Mouse (Mus musculus) midbrain, embryonic 16.5 days (tissue): ENCODE measurements around the gene Trove2. TPM values are rescaled to one million over a fixed set of nuclear protein-coding genes. Genes with fewer than 3 reads are reported as not detected.

Source experiments
- ATAC-seq: fragments of 200-750 bp; cut with Nextera tagmentation; 2 replicates; pipeline ENCODE4 v1.8.0; 2017; ENCODE audit warnings: moderate TSS enrichment
- H3K27ac ChIP-seq: fragments of 300-500 bp; sonication (generic); 2 replicates; pipeline ENCODE4 v1.5.1; 2014; ENCODE audit warnings: mild to moderate bottlenecking, low read length, mixed read lengths
- H3K27me3 ChIP-seq: fragments of 300-500 bp; sonication (generic); 2 replicates; pipeline ENCODE4 v1.6.1; 2014; ENCODE audit warnings: low read depth, low read length, mixed read lengths; ENCODE audit not compliant: control insufficient read depth, insufficient read depth
- H3K36me3 ChIP-seq: fragments of 300-500 bp; sonication (generic); 2 replicates; pipeline ENCODE4 v1.6.1; 2014; ENCODE audit warnings: mild to moderate bottlenecking, low read length, moderate library complexity, mixed read lengths; ENCODE audit not compliant: control insufficient read depth, insufficient read depth
- H3K4me1 ChIP-seq: fragments of 300-500 bp; sonication (generic); 2 replicates; pipeline ENCODE4 v1.6.1; 2014; ENCODE audit warnings: mild to moderate bottlenecking, low read length, mixed read lengths; ENCODE audit not compliant: control insufficient read depth, insufficient read depth
- H3K4me2 ChIP-seq: fragments of 300-500 bp; sonication (generic); 2 replicates; pipeline ENCODE4 v1.6.1; 2014; ENCODE audit warnings: mild to moderate bottlenecking, low read length, mixed read lengths
- H3K4me3 ChIP-seq: fragments of 300-500 bp; sonication (generic); 2 replicates; pipeline ENCODE4 v1.5.1; 2014; ENCODE audit warnings: low read depth, mild to moderate bottlenecking, low read length, moderate library complexity, mixed read lengths
- H3K9ac ChIP-seq: fragments of 300-500 bp; sonication (generic); 2 replicates; pipeline ENCODE4 v1.6.1; 2014; ENCODE audit warnings: low read depth, low read length, mixed read lengths
- H3K9me3 ChIP-seq: fragments of 300-500 bp; sonication (generic); replicated peaks from 2 replicates; pipeline ENCODE4 v1.6.1; 2014; ENCODE audit warnings: mild to moderate bottlenecking, low read length, mixed read lengths; ENCODE audit not compliant: control insufficient read depth, poor library complexity, severe bottlenecking
- WGBS: fragments of 180-500 bp; shearing (Covaris S2); extraction: QIAGEN DNeasy Blood & Tissue Kit; methylation state at CpG from one replicate; pipeline ENCODE4 v1.1.7; 2014; 5-methylcytosine and 5-hydroxymethylcytosine counted together
- polyA plus RNA-seq: library from polyadenylated mRNA; unstranded; fragments of >200 nt; fragmentation: Nextera tagmentation; extraction: Ambion mirVana; gene quantifications from 2 replicates; pipeline ENCODE4 v1.2.1, GENCODE M21; 2015

Trove2 gene
- polyA plus RNA-seq, 1 experiment from 2014 or later = 36.4 TPM

DNA sequence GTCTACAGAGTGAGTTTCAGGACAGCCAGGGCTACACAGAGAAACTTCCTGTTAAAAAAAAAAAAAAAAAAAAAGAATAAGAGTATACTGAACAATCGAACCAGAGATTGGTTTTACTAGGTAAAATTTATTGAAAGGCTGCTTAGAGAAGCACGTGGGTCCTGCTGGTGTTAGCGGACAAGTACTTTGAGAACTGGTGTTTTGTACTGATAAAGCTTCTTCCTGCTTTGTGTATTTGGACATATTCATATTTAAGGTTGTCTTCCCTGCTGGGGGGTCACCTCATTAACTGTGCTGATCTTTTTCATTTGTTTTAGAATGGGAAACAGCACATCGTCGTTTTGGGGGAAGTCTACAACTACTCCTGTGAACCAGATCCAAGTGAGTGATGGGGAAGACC lies 35.5 kb downstream of the Trove2 start:
- H3K4me2 ChIP-seq = no peak overlapping the region
- H3K9ac ChIP-seq = no peak overlapping the region
- 88% methylated on average over 5 of the region's 5 CpGs for WGBS
- no peak overlapping the region for H3K4me3 ChIP-seq
- H3K27me3 ChIP-seq = no peaks in the 10 kb centered on the region
- ATAC-seq = no peak
- H3K36me3 ChIP-seq = peaks cover 24% of the 10 kb centered on the region
- H3K9me3 ChIP-seq = no peaks in the 10 kb centered on the region
- no peak overlapping the region for H3K27ac ChIP-seq
- peaks cover 4% of the 10 kb centered on the region for H3K4me1 ChIP-seq

DNA sequence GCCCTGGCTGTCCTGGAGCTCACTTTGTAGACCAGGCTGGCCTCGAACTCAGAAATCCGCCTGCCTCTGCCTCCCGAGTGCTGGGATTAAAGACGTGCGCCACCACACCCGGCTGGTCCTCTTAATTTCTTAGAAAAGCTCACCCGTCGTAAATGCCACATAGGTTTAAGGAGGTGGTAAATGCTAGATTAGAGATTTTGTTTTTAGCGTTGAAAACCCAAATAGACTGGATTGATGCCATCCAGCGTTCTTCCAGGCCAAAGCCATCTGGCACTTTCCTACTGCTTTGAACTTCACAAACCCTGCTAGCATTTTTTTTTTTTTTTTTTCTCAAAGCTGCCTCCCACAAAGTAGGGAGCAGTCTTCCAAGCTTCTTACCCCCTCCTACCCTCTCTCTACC lies 36.3 kb downstream of the Trove2 start:
- Histone ChIP-seq H3K36me3 (peaks cover 23% of the 10 kb centered on the region), H3K27ac (no peak overlapping the region), H3K9ac (no peak overlapping the region), H3K4me3 (no peak overlapping the region), H3K4me2 (peak overlapping the region; percentile 83; the same call in 1 of the 2 replicates), H3K9me3 (no peaks in the 10 kb centered on the region), H3K4me1 (peaks cover 4% of the 10 kb centered on the region), H3K27me3 (no peaks in the 10 kb centered on the region)
- ATAC-seq = no peak
- 91% methylated on average over 9 of the region's 10 CpGs for WGBS

DNA sequence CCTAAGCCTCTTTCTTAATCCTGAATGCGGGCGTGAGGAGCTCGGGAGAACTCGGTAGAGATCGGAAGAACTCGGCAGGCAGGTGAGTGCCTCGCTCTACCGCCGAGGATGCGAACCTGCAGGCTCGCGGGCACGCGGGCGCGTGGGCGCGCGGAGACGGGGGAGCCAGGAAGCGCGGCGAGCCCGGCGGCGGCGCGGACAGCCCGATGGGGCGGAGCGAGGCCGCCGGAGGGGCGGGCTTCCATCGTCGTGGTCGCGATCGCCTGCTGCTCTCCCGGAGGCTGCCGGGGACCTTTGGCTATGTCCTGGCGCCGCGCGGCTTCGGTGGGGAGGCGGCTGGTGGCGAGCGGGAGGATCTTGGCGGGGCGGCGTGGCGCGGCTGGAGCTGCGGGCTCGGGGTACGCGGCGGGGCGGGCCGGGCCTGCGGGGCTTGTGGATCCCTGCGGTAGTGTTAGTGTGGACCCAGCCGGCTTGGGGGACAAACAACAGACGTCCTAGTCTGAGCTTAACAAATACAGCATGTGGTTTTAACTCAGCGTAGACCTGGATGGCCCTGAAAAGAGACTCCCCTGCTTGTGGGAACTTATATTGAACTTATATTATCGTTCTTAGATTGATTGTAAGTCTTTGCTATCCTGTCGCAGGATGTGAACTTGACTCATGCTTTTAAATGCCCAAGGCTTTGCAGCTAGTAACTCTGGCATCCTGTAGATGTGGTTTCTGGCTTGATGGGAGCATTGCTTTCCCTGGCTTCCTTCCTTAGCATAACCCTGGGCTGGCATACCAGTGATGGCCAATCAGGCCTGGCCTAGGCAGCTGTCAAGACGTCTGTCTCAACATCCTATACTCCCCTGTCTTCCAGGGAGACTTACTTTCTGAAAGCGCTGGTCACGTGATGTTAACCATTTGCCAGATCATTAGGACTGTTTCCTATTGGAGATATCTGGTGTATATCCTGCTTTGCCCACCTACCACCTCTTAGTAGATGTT lies 37.2 kb downstream of the Trove2 start:
- WGBS = under 1% methylated on average over 71 of the region's 71 CpGs
- H3K4me3 ChIP-seq = peak overlapping the region; percentile 83
- ATAC-seq = peak; percentile 96
- H3K9me3 ChIP-seq = no peaks in the 10 kb centered on the region
- H3K36me3 ChIP-seq = peaks cover 17% of the 10 kb centered on the region
- peak overlapping the region; percentile 93 for H3K27ac ChIP-seq
- peak overlapping the region; percentile 93 for H3K9ac ChIP-seq
- H3K4me2 ChIP-seq = peak overlapping the region; percentile 83
- H3K27me3 ChIP-seq = no peaks in the 10 kb centered on the region
- peaks cover 4% of the 10 kb centered on the region for H3K4me1 ChIP-seq

DNA sequence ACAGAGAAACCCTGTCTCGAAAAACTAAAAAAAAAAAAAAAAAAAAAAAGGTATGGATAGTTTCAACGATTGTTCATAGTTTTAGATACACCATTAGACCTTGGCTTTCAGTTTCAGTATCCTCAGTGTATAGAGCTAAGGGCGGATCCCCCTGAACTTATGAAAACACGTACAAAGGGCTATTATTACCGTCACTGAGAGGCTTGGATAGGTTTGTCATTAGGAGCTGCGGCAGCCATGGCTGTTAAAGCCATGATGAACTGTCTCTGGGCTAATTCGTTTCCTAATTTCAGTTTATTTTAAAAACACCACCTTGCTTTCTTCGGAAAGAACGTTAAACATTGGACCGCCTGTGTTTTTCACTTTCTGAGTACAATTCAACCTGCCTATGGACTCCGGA lies 38.1 kb downstream of the Trove2 start:
- H3K27me3 ChIP-seq = no peaks in the 10 kb centered on the region
- H3K4me1 ChIP-seq = peaks cover 4% of the 10 kb centered on the region
- H3K27ac ChIP-seq = peak overlapping the region; percentile 93
- 24% methylated on average over 11 of the region's 11 CpGs for WGBS
- peak; percentile 53 for ATAC-seq
- peak overlapping the region; percentile 83 for H3K4me2 ChIP-seq
- no peaks in the 10 kb centered on the region for H3K9me3 ChIP-seq
- peak overlapping the region; percentile 93 for H3K9ac ChIP-seq
- peaks cover 10% of the 10 kb centered on the region for H3K36me3 ChIP-seq
- H3K4me3 ChIP-seq = peak overlapping the region; percentile 83

- 73% methylated on average over 5 of the region's 5 CpGs for WGBS
- no peaks in the 10 kb centered on the region for H3K27me3 ChIP-seq
- H3K9me3 ChIP-seq = no peaks in the 10 kb centered on the region
Measured at GRCm38 (mm10) chr1:143733914-143734410, 42.9 kb downstream of the Trove2 start.

GRCm38 (mm10) chr1:143731691-143732090 lies 45.2 kb downstream of the Trove2 start:
- Histone ChIP-seq H3K4me1 (no peaks in the 10 kb centered on the region), H3K9ac (no peak overlapping the region), H3K4me3 (no peak overlapping the region), H3K4me2 (no peak overlapping the region), H3K9me3 (no peaks in the 10 kb centered on the region), H3K27ac (no peak overlapping the region), H3K36me3 (no peaks in the 10 kb centered on the region), H3K27me3 (no peaks in the 10 kb centered on the region)
- 43% methylated on average over 4 of the region's 4 CpGs for WGBS
- no peak for ATAC-seq

More at GRCm38 (mm10) chr1:143733914-143734410, 42.9 kb downstream of the Trove2 start:
- Histone ChIP-seq H3K4me3 (no peak overlapping the region), H3K27ac (no peak overlapping the region), H3K9ac (no peak overlapping the region), H3K4me1 (no peaks in the 10 kb centered on the region), H3K36me3 (no peaks in the 10 kb centered on the region), H3K4me2 (no peak overlapping the region)
- ATAC-seq = no peak

DNA sequence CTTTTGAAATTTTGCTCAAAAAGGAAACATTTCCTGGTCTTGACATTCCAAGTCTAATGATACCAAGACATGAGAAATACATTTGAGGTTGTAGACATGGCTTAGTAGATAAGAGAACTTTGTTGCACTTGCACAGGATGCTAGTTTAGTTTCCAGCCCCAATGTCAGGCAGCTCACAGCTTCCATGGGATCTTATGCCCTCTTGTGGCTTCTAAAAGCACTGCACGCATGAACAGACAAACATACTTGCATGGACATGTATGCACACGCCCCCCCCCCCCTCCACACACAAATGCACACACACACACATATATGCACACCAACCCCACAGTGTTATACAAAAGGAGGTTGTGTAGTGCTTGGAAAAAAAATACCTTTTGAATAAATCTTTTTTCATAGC lies 46.0 kb downstream of the Trove2 start:
- Histone ChIP-seq H3K4me3 (no peak overlapping the region), H3K27me3 (no peaks in the 10 kb centered on the region), H3K4me1 (no peaks in the 10 kb centered on the region), H3K9ac (no peak overlapping the region), H3K4me2 (no peak overlapping the region), H3K36me3 (no peaks in the 10 kb centered on the region), H3K9me3 (no peaks in the 10 kb centered on the region), H3K27ac (no peak overlapping the region)
- no peak for ATAC-seq
- WGBS = 61% methylated on average over 2 of the region's 2 CpGs

- no peak for ATAC-seq
- H3K27me3 ChIP-seq = no peaks in the 10 kb centered on the region
- no peak overlapping the region for H3K4me3 ChIP-seq
- no peak overlapping the region for H3K27ac ChIP-seq
- WGBS = 84% methylated on average over 9 of the region's 9 CpGs
- no peaks in the 10 kb centered on the region for H3K36me3 ChIP-seq
- no peak overlapping the region for H3K9ac ChIP-seq
- H3K9me3 ChIP-seq = no peaks in the 10 kb centered on the region
- H3K4me1 ChIP-seq = no peaks in the 10 kb centered on the region
- no peak overlapping the region for H3K4me2 ChIP-seq
Measured at GRCm38 (mm10) chr1:143727701-143728445, 49.0 kb downstream of the Trove2 start.
